Mouse (Mus musculus) ES-Bruce4 (cell line): Measurements from ENCODE around the gene Gse1.

Experiments used
- CTCF ChIP-seq: IDR thresholded peaks from one replicate; pipeline ENCODE4 v1.8.1; 2011; ENCODE audit warnings: low read depth, low read length
- EP300 ChIP-seq: IDR thresholded peaks from 2 replicates; pipeline ENCODE4 v1.6.1; 2011; ENCODE audit warnings: low read depth, low read length; ENCODE audit not compliant: insufficient read depth
- POLR2A ChIP-seq: IDR thresholded peaks from one replicate; pipeline ENCODE4 v1.8.1; 2011; ENCODE audit warnings: low read length; ENCODE audit not compliant: insufficient read depth

DNA sequence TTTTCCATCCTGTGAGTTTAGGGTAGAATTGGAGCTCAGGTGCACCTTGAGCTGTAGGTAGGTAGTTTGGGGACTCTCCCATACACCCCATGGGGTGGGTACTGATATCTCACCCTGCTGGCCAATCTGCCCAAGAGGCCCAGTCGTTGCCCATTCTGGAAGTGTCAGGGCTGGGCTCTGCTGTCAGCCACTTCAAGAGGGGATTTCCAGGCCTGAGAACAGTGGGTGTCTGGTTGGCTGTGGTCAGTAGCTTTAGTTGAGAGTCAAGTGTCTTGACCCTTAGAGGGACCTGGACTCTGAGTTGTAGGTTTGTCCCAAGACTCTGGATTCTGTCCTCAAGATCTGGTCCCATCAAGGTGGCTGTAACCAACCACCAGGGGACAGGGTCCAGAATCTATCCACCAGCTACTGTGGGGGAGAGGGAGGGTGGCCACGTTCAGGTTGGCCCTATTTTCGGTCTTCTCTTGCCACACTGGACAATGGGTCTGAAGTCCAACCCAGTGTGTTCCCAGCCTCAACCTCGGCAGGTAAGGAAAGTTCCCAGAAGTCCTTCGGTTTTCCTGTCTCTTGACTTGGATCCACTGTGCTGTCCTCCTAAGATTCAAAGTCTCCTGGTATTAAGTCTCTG, 263.0 kb downstream of the Gse1 start:
- TF ChIP-seq CTCF, result no peak
- TF ChIP-seq EP300, result no peak
- no peak for TF ChIP-seq POLR2A
